Mouse (Mus musculus) retina, postnatal 7 days (tissue): ENCODE results near the gene Kcne2.
A peak's percentile ranks its signal among the peaks of the same experiment; 100 is the strongest.

Experiments used
- DNase-seq: peaks from one replicate; pipeline ENCODE4 v3.0.0-alpha.2; 2012; ENCODE audit warnings: low read depth, low spot score

The Kcne2 gene

GRCm38 (mm10) chr16:92292101-92292500, at the start of gene Kcne2:
Kcne2 (plus strand) TSS chr16:92292389.
- no peak for DNase-seq

- no peak for DNase-seq
Observed at GRCm38 (mm10) chr16:92245909-92246308, 46.3 kb upstream of the Kcne2 start.

GRCm38 (mm10) chr16:92246974-92247373, 45.2 kb upstream of the Kcne2 start:
- DNase-seq = no peak

GRCm38 (mm10) chr16:92247700-92248099, 44.5 kb upstream of the Kcne2 start:
- DNase-seq = no peak

GRCm38 (mm10) chr16:92249681-92250080, 42.5 kb upstream of the Kcne2 start:
- no peak for DNase-seq

- no peak for DNase-seq
Observed at GRCm38 (mm10) chr16:92250452-92250851, 41.7 kb upstream of the Kcne2 start.

GRCm38 (mm10) chr16:92254316-92254715, 37.9 kb upstream of the Kcne2 start:
- DNase-seq = no peak

- DNase-seq = no peak
Observed at GRCm38 (mm10) chr16:92267861-92268260, 24.3 kb upstream of the Kcne2 start.

GRCm38 (mm10) chr16:92274516-92274915, 17.7 kb upstream of the Kcne2 start:
- DNase-seq = no peak

GRCm38 (mm10) chr16:92275526-92275925, 16.7 kb upstream of the Kcne2 start:
- no peak for DNase-seq

GRCm38 (mm10) chr16:92282671-92283070, 9.5 kb upstream of the Kcne2 start:
- DNase-seq = no peak

GRCm38 (mm10) chr16:92285068-92285467, 7.1 kb upstream of the Kcne2 start:
- no peak for DNase-seq

GRCm38 (mm10) chr16:92286609-92287008, 5.6 kb upstream of the Kcne2 start:
- peak; percentile 73 for DNase-seq

GRCm38 (mm10) chr16:92288778-92289177, 3.4 kb upstream of the Kcne2 start:
- DNase-seq = no peak

GRCm38 (mm10) chr16:92290045-92290444, 2.1 kb upstream of the Kcne2 start:
- no peak for DNase-seq

- no peak for DNase-seq
Observed at GRCm38 (mm10) chr16:92294267-92294970, 2.2 kb downstream of the Kcne2 start.

- no peak for DNase-seq
Observed at GRCm38 (mm10) chr16:92295328-92295727, 3.1 kb downstream of the Kcne2 start.

GRCm38 (mm10) chr16:92300649-92301411, 8.6 kb downstream of the Kcne2 start, which contains the start of gene Smim11:
Smim11 (plus strand) TSS chr16:92301286.
- DNase-seq = peak; percentile 97

- no peak for DNase-seq
Observed at GRCm38 (mm10) chr16:92301412-92301806, 9.2 kb downstream of the Kcne2 start.

- no peak for DNase-seq
Observed at GRCm38 (mm10) chr16:92301989-92302388, 9.8 kb downstream of the Kcne2 start.

GRCm38 (mm10) chr16:92302506-92302905, 10.3 kb downstream of the Kcne2 start:
- DNase-seq = no peak

- DNase-seq = no peak
Observed at GRCm38 (mm10) chr16:92305519-92305918, 13.3 kb downstream of the Kcne2 start.

GRCm38 (mm10) chr16:92307947-92308346, 15.8 kb downstream of the Kcne2 start:
- DNase-seq = no peak
